ENCODE assay signal across 8 mouse cellular contexts in genomic region chr13:54574854-54575481, GRCm38 (mm10). TPM values are rescaled to one million over a fixed set of nuclear protein-coding genes. Genes with fewer than 3 reads are reported as not detected.
DNase-seq lines count a peak whose midpoint lies in the region; ATAC-seq lines count a peak whose summit lies in the region.

Gene Arl10 (plus strand): TSS chr13:54575015.

- no peaks in the 10 kb centered on the region for H3K9me3 ChIP-seq in embryonic facial prominence, embryonic 14.5 days (ENCODE audit: control insufficient read depth, low read length)
- no peaks in the 10 kb centered on the region for H3K9me3 ChIP-seq in heart, embryonic 10.5 days
- no peaks in the 10 kb centered on the region for H3K9me3 ChIP-seq in kidney, embryonic 14.5 days (ENCODE audit: control insufficient read depth, low read length)
- H3K9me3 ChIP-seq in liver, embryonic 12.5 days (replicated peaks), result no peaks in the 10 kb centered on the region
- H3K9me3 ChIP-seq in stomach, embryonic 15.5 days, result no peaks in the 10 kb centered on the region

- H3K4me1 ChIP-seq in embryonic facial prominence, embryonic 14.5 days (ENCODE audit: control insufficient read depth, insufficient read depth, low read length), result peaks cover 8% of the 10 kb centered on the region; the same call in 1 of the 2 replicates
- peaks cover 20% of the 10 kb centered on the region for H3K4me1 ChIP-seq in heart, embryonic 10.5 days
- H3K4me1 ChIP-seq in kidney, embryonic 14.5 days (ENCODE audit: control insufficient read depth, insufficient read depth, low read length), result peaks cover 12% of the 10 kb centered on the region; the same call in 1 of the 2 replicates
- H3K4me1 ChIP-seq in liver, embryonic 12.5 days, result peaks cover 41% of the 10 kb centered on the region
- H3K4me1 ChIP-seq in stomach, embryonic 15.5 days, result peaks cover 13% of the 10 kb centered on the region; the same call in 1 of the 2 replicates

- H3K27ac ChIP-seq in embryonic facial prominence, embryonic 14.5 days (replicated peaks; ENCODE audit: low read depth, low read length), result 0 out of 2 replicates have a peak within 1 kb of the TSS, but pooled peaks have one; percentile 22
- H3K27ac ChIP-seq in heart, embryonic 10.5 days, result peak within 1 kb of the TSS; percentile 97
- peak within 1 kb of the TSS; percentile 84 for H3K27ac ChIP-seq in kidney, embryonic 14.5 days (ENCODE audit: low read depth, low read length)
- H3K27ac ChIP-seq in liver, embryonic 12.5 days, result peak within 1 kb of the TSS; percentile 64
- H3K27ac ChIP-seq in stomach, embryonic 15.5 days, result peak within 1 kb of the TSS; percentile 81

- H3K4me2 ChIP-seq in embryonic facial prominence, embryonic 14.5 days (ENCODE audit: low read depth, low read length), result peak within 1 kb of the TSS; percentile 70
- peak within 1 kb of the TSS; percentile 85 for H3K4me2 ChIP-seq in kidney, embryonic 14.5 days (replicated peaks; ENCODE audit: low read depth, low read length)
- H3K4me2 ChIP-seq in liver, embryonic 12.5 days, result peak within 1 kb of the TSS; percentile 94
- peak within 1 kb of the TSS; percentile 70 for H3K4me2 ChIP-seq in stomach, embryonic 15.5 days

- H3K36me3 ChIP-seq in embryonic facial prominence, embryonic 14.5 days (ENCODE audit: control insufficient read depth, insufficient read depth, low read length), result peaks cover 22% of the 10 kb centered on the region
- peaks cover 33% of the 10 kb centered on the region for H3K36me3 ChIP-seq in heart, embryonic 10.5 days
- peaks cover 33% of the 10 kb centered on the region for H3K36me3 ChIP-seq in kidney, embryonic 14.5 days (ENCODE audit: control insufficient read depth, insufficient read depth, low read length)
- peaks cover 16% of the 10 kb centered on the region for H3K36me3 ChIP-seq in liver, embryonic 12.5 days
- H3K36me3 ChIP-seq in stomach, embryonic 15.5 days, result peaks cover 12% of the 10 kb centered on the region

- no peaks in the 10 kb centered on the region for H3K27me3 ChIP-seq in embryonic facial prominence, embryonic 14.5 days (replicated peaks; ENCODE audit: control insufficient read depth, insufficient read depth, low read length)
- H3K27me3 ChIP-seq in heart, embryonic 10.5 days (ENCODE audit: insufficient read depth, poor library complexity, severe bottlenecking), result peaks cover 6% of the 10 kb centered on the region; the same call in 1 of the 2 replicates
- no peaks in the 10 kb centered on the region for H3K27me3 ChIP-seq in kidney, embryonic 14.5 days (ENCODE audit: control insufficient read depth, insufficient read depth, low read length)
- no peaks in the 10 kb centered on the region; the same call in 1 of the 2 replicates for H3K27me3 ChIP-seq in liver, embryonic 12.5 days (replicated peaks)
- H3K27me3 ChIP-seq in stomach, embryonic 15.5 days (replicated peaks), result no peaks in the 10 kb centered on the region

- whole genome bisulfite sequencing in embryonic facial prominence, embryonic 14.5 days, result under 1% methylated on average over 53 of the region's 55 CpGs
- WGBS in heart, embryonic 10.5 days, result 0% methylated on average over 55 of the region's 55 CpGs
- WGBS in kidney, embryonic 14.5 days, result under 1% methylated on average over 55 of the region's 55 CpGs
- under 1% methylated on average over 55 of the region's 55 CpGs for WGBS in liver, embryonic 12.5 days (ENCODE audit: insufficient replicate concordance)
- under 1% methylated on average over 55 of the region's 55 CpGs for WGBS in stomach, embryonic 15.5 days

- peak within 1 kb of the TSS; percentile 76 for H3K4me3 ChIP-seq in embryonic facial prominence, embryonic 14.5 days (ENCODE audit: low read depth, low read length)
- peak within 1 kb of the TSS; percentile 97 for H3K4me3 ChIP-seq in heart, embryonic 10.5 days
- H3K4me3 ChIP-seq in kidney, embryonic 14.5 days (ENCODE audit: low read length), result peak within 1 kb of the TSS; percentile 95
- peak within 1 kb of the TSS; percentile 74 for H3K4me3 ChIP-seq in liver, embryonic 12.5 days
- H3K4me3 ChIP-seq in stomach, embryonic 15.5 days (replicated peaks), result peak within 1 kb of the TSS; percentile 89

- peak; percentile 96 for ATAC-seq in embryonic facial prominence, embryonic 14.5 days (ENCODE audit: low read depth)
- peak; percentile 93 for ATAC-seq in kidney, embryonic 14.5 days (ENCODE audit: low FRiP score, low TSS enrichment)
- peak; percentile 81 for ATAC-seq in liver, embryonic 12.5 days
- ATAC-seq in stomach, embryonic 15.5 days (ENCODE audit: insufficient read depth, low FRiP score, low read depth), result peak; percentile 82

- DNase-seq in A20 (ENCODE audit: low read depth, low spot score), result peak; percentile 75
- peak; percentile 82 for DNase-seq in adrenal gland, postnatal 25 days
- DNase-seq in embryonic facial prominence, embryonic 14.5 days (ENCODE audit: low spot score), result peak; percentile 87
- peak; percentile 93 for DNase-seq in heart, embryonic 10.5 days (ENCODE audit: low spot score)
- peak; percentile 47 for DNase-seq in naive thymus-derived CD4-positive, alpha-beta T cell, adult 2 months (ENCODE audit: low read depth)

- H3K9ac ChIP-seq in embryonic facial prominence, embryonic 14.5 days (ENCODE audit: low read depth, low read length), result peak within 1 kb of the TSS; percentile 82
- peak within 1 kb of the TSS; percentile 92 for H3K9ac ChIP-seq in kidney, embryonic 14.5 days (ENCODE audit: low read depth, low read length)
- peak within 1 kb of the TSS; percentile 77 for H3K9ac ChIP-seq in liver, embryonic 12.5 days
- peak within 1 kb of the TSS; percentile 92 for H3K9ac ChIP-seq in stomach, embryonic 15.5 days

RNA-seq across cellular contexts. Expression of gene Arl10, which starts in this region (rescaled TPM):
- 51.6 and 65.6 TPM in 2 replicates for total RNA-seq in adrenal gland, postnatal 25 days (2021)
- 18.8 and 22.1 TPM in 2 replicates for polyA plus RNA-seq in embryonic facial prominence, embryonic 14.5 days (2014; fragmentation: Nextera tagmentation; extraction: Ambion mirVana)
- 22.8 and 30.1 TPM in 2 replicates for polyA plus RNA-seq in heart, embryonic 10.5 days (2016; fragmentation: Nextera tagmentation; extraction: Ambion mirVana)
- 29.7 and 33.5 TPM in 2 replicates for polyA plus RNA-seq in kidney, embryonic 14.5 days (2014; fragmentation: Nextera tagmentation; extraction: Ambion mirVana)
- polyA plus RNA-seq in liver, embryonic 12.5 days (2016; fragmentation: Nextera tagmentation; extraction: Ambion mirVana), result 10.7 and 10.9 TPM in 2 replicates
- polyA plus RNA-seq in stomach, embryonic 15.5 days (2015; fragmentation: Nextera tagmentation; extraction: Ambion mirVana), result 25.9 and 26.3 TPM in 2 replicates

Comparison
In these comparisons a context has a peak if more than half of its experiments do, and no peak if none do; other contexts are left out.
1. Peak in every context shown above with its lines: DNase-seq, ATAC-seq, H3K4me3 ChIP-seq and H3K27ac ChIP-seq.
2. H3K27ac ChIP-seq: peak in every context shown above with its lines; median percentile 97 in heart, embryonic 10.5 days; 84 in kidney, embryonic 14.5 days; 81 in stomach, embryonic 15.5 days; 64 in liver, embryonic 12.5 days; 22 in embryonic facial prominence, embryonic 14.5 days.